ENCODE assay signal across 8 mouse cellular contexts in the genomic region with DNA sequence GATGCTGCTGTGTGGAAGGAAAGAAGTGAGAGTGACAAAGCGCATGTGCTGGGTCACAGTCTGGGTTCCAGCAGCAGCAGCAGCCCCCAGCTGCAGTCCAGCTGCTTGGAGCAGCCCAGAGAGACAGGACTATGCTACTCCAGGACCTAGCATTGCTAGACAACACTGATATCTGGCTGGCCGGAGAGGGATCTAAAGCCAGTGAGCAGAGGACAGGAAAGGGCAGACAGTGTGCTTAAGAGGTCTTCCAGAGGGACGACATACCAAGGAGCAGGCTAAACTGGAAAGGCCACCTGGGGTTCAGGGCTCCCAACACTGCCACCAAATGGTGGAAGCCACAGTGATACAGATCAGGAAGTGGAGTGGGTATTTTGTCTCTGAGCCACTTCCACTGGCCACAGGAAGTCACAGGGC.
DNase-seq lines count a peak whose midpoint lies in the region; ATAC-seq and TF ChIP-seq lines count a peak whose summit lies in the region.

No protein-coding gene starts in this region.

- TF ChIP-seq CTCF in gastrocnemius, adult 2 months (IDR thresholded peaks at IDR 0.05): peak; percentile 62
- TF ChIP-seq CTCF in bone marrow, adult 2 months (IDR thresholded peaks at IDR 0.05; ENCODE audit: control insufficient read depth, insufficient read depth, low read length): peak; percentile 45; the same call in 1 of the 2 replicates
- peak; percentile 71 for TF ChIP-seq CTCF in stomach, postnatal 0 days (IDR thresholded peaks at IDR 0.05; ENCODE audit: low read depth)

- TF ChIP-seq EP300 in stomach, postnatal 0 days (optimal IDR thresholded peaks at IDR 0.05): no peak

- TF ChIP-seq POLR2A in bone marrow, adult 2 months (IDR thresholded peaks at IDR 0.05; ENCODE audit: borderline replicate concordance, control insufficient read depth, low read depth, low read length): no peak

- H3K4me3 ChIP-seq in gastrocnemius, adult 2 months: no peak overlapping the region
- no peak overlapping the region for H3K4me3 ChIP-seq in bone marrow, adult 2 months (replicated peaks; ENCODE audit: control insufficient read depth, low read depth, low read length)
- no peak overlapping the region for H3K4me3 ChIP-seq in heart, embryonic 16.5 days (ENCODE audit: low read length)
- no peak overlapping the region for H3K4me3 ChIP-seq in stomach, postnatal 0 days (ENCODE audit: low read depth, low read length)
- H3K4me3 ChIP-seq in forebrain, embryonic 15.5 days: no peak overlapping the region

- H3K36me3 ChIP-seq in heart, embryonic 16.5 days (ENCODE audit: control insufficient read depth, insufficient read depth): no peaks in the 10 kb centered on the region
- no peaks in the 10 kb centered on the region for H3K36me3 ChIP-seq in stomach, postnatal 0 days (ENCODE audit: control insufficient read depth, insufficient read depth, low read length)
- H3K36me3 ChIP-seq in forebrain, embryonic 15.5 days: no peaks in the 10 kb centered on the region

- no peaks in the 10 kb centered on the region for H3K27me3 ChIP-seq in heart, embryonic 16.5 days (ENCODE audit: control insufficient read depth, insufficient read depth, low read length)
- H3K27me3 ChIP-seq in stomach, postnatal 0 days (ENCODE audit: control insufficient read depth, insufficient read depth, low read length): no peaks in the 10 kb centered on the region
- no peaks in the 10 kb centered on the region for H3K27me3 ChIP-seq in forebrain, embryonic 15.5 days

- peak; percentile 73 for DNase-seq in gastrocnemius, adult 2 months
- DNase-seq in gastrocnemius, postnatal 10 days: no peak
- peak; percentile 22 for DNase-seq in large intestine, adult 2 months (ENCODE audit: low read depth, low spot score)
- DNase-seq in stomach, postnatal 0 days (ENCODE audit: low spot score): peak; percentile 59
- no peak for DNase-seq in left cerebral cortex, postnatal 4 days

- no peaks in the 10 kb centered on the region; the same call in 1 of the 2 replicates for H3K4me1 ChIP-seq in bone marrow, adult 2 months (ENCODE audit: control insufficient read depth, insufficient read depth, low read length)
- peaks cover 24% of the 10 kb centered on the region for H3K4me1 ChIP-seq in heart, embryonic 16.5 days (ENCODE audit: control insufficient read depth, insufficient read depth, low read length)
- H3K4me1 ChIP-seq in stomach, postnatal 0 days (replicated peaks; ENCODE audit: control insufficient read depth, insufficient read depth): peaks cover 4% of the 10 kb centered on the region
- peaks cover 9% of the 10 kb centered on the region for H3K4me1 ChIP-seq in forebrain, embryonic 15.5 days

- H3K9ac ChIP-seq in heart, embryonic 16.5 days (ENCODE audit: low read length): no peak overlapping the region
- H3K9ac ChIP-seq in stomach, postnatal 0 days (ENCODE audit: low read length): peak overlapping the region; percentile 35; the same call in 1 of the 2 replicates
- no peak overlapping the region for H3K9ac ChIP-seq in forebrain, embryonic 15.5 days (replicated peaks)

- no peaks in the 10 kb centered on the region for H3K9me3 ChIP-seq in heart, embryonic 16.5 days (replicated peaks; ENCODE audit: control insufficient read depth, low read length)
- H3K9me3 ChIP-seq in stomach, postnatal 0 days (ENCODE audit: control insufficient read depth, low read length): no peaks in the 10 kb centered on the region
- no peaks in the 10 kb centered on the region for H3K9me3 ChIP-seq in forebrain, embryonic 15.5 days

- H3K4me2 ChIP-seq in heart, embryonic 16.5 days (ENCODE audit: low read depth, low read length): no peak overlapping the region
- no peak overlapping the region for H3K4me2 ChIP-seq in stomach, postnatal 0 days (replicated peaks; ENCODE audit: low read depth)
- no peak overlapping the region for H3K4me2 ChIP-seq in forebrain, embryonic 15.5 days (replicated peaks)

- H3K27ac ChIP-seq in gastrocnemius, adult 2 months: peak overlapping the region; percentile 82
- H3K27ac ChIP-seq in bone marrow, adult 2 months (ENCODE audit: control insufficient read depth, insufficient read depth, low read depth, low read length, poor library complexity): no peak overlapping the region
- peak overlapping the region; percentile 12 for H3K27ac ChIP-seq in heart, embryonic 16.5 days (ENCODE audit: low read length)
- H3K27ac ChIP-seq in stomach, postnatal 0 days (replicated peaks): peak overlapping the region; percentile 50
- H3K27ac ChIP-seq in forebrain, embryonic 15.5 days (replicated peaks): no peak overlapping the region

- 31% methylated on average over 3 of the region's 3 CpGs for WGBS in bone marrow, adult 2 months
- 10% methylated on average over 3 of the region's 3 CpGs for WGBS in heart, embryonic 16.5 days
- WGBS in large intestine, adult 2 months: 23% methylated on average over 3 of the region's 3 CpGs
- 25% methylated on average over 3 of the region's 3 CpGs for WGBS in stomach, postnatal 0 days
- 44% methylated on average over 3 of the region's 3 CpGs for WGBS in forebrain, embryonic 15.5 days

- intact Hi-C loops in gastrocnemius, adult 2 months (cut with DNase I): loop anchor here (5.0 kb wide), 2 partner anchors 75 to 80 kb away; a partner anchor contains a TSS
- intact Hi-C loops in left cerebral cortex, postnatal 4 days (cut with DNase I): no loop called here

- peak; percentile 59 for ATAC-seq in heart, embryonic 16.5 days (replicated peaks; ENCODE audit: extremely low read depth, insufficient read depth, low FRiP score)
- ATAC-seq in stomach, postnatal 0 days (ENCODE audit: low FRiP score, low TSS enrichment): peak; percentile 49
- no peak for ATAC-seq in forebrain, embryonic 15.5 days (replicated peaks)

Comparison
In these comparisons a context has a peak if more than half of its experiments do, and no peak if none do; other contexts are left out.
1. DNase-seq: peak in gastrocnemius, adult 2 months (single experiment), large intestine, adult 2 months (single experiment) and stomach, postnatal 0 days (single experiment); none in gastrocnemius, postnatal 10 days (single experiment) and left cerebral cortex, postnatal 4 days (single experiment).
2. H3K27ac ChIP-seq: peak in gastrocnemius, adult 2 months (single experiment), heart, embryonic 16.5 days (single experiment) and stomach, postnatal 0 days (single experiment); none in bone marrow, adult 2 months (single experiment) and forebrain, embryonic 15.5 days (single experiment).
3. Peak in every context shown above with its lines, with median percentiles within 50 percentile points of each other: CTCF ChIP-seq.